Mouse (Mus musculus): ENCODE results near the gene Tlx3.
A peak's percentile ranks its signal among the peaks of the same experiment; 100 is the strongest.

Gene Tlx3

GRCm38 (mm10) chr11:33203383-33204328 is at the start of gene Tlx3:
TSS of gene Tlx3 (minus strand) at chr11:33203589.
- DNase-seq: peak; percentile 93

GRCm38 (mm10) chr11:33240295-33240694 is 36.9 kb upstream of the Tlx3 start:
- DNase-seq: no peak

- DNase-seq: no peak
These were observed 30.7 kb upstream of the Tlx3 start for GRCm38 (mm10) chr11:33234134-33234533.

DNA sequence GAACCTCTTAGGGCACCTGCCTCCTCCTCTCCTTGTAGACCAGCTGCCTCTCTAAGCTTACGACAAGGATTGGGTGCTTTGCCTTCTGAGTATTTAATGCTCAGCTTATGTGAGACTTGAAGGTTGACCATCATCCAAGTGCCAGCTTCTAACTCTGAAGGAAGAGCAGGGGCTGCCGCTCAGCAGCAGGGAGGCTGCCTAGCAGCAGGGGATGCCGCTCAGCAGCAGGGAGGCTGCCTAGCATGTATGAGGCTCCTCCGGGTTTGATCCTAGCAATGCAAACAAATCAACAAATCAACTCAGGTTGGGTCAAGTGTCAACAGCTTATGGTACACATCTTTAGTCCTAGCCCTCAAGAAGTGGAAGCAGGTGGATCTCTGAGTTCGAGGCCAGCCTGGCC is 28.7 kb upstream of the Tlx3 start:
- no peak for DNase-seq

GRCm38 (mm10) chr11:33228186-33228585 is 24.8 kb upstream of the Tlx3 start:
- no peak for DNase-seq

- no peak for DNase-seq
These were observed 23.1 kb upstream of the Tlx3 start for GRCm38 (mm10) chr11:33226516-33226915.

- no peak for DNase-seq
These were observed 18.4 kb upstream of the Tlx3 start for GRCm38 (mm10) chr11:33221566-33222365.

DNA sequence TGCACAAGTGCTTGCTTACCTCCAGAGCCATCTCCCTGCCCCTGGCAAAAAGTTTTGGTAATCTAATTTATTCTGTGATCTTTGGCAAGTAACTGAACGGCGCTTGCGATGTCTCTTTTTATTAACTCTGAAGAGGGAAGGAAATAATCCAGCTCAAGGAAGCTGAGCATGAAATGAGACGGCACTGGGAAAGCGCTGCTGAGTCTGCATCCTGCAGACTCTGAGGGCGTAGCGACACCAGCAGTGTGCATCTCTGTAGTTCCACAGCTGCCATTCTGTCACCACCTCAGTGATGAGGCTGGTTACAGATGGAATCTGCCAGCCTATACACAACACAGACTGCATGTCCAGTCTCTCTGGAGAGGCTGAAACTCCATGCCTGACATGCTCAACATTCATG is 17.4 kb upstream of the Tlx3 start:
- DNase-seq: no peak

DNA sequence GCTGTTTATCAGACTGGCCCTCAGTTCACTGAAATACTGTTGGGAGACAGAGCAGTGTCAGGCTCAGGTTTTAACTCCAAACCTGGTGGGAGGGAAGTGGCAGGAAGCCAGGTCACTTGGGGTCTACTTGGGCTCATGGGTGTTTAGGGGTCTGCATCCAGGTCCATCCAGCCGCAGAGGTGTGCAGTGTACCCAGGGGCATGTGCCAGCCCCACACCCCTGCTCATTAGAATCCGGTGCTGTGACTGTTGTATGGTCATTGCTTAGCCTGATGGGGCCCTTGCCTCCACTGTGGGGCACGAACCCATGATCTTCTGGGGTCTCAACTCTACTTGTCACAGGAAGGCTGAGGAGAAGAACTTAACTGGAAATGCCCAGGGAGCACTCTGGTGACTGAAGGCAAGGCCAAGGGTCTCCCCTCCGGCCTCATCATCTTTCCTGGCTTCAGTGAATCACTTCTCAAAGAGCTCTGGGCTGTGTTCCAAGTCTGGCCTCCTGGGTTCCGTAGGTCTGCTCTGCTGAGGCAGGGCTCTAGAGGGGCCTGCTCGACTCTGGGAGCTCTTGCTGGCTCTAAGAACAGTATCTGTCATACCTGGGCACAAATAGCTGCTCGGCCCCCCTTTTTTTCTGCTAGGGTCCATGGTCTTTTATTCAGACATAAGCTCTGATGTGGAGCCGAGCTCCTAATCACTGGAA is 14.1 kb upstream of the Tlx3 start:
- DNase-seq: peak; percentile 80 to 81

DNA sequence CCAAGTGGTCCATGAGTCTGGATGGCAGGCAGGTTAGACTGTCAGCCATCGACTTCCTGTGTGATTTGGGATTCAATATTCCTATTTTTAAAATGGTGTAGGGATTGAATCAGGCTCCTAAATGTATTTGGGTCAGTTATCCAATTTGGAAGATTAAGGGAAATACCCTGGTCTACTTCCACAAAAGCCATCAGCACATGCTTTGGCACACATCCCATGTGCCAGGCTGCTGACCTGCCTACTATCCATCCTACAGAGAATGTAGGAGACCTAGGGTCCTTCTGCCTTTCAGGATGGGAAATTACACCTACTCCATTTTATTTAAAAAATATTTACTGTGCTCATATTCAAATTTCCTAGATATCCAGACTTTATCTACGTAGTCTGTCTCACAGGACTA is 4.0 kb upstream of the Tlx3 start:
- DNase-seq: peak in 1 of 2 experiments; percentile 34

- DNase-seq: peak in 1 of 2 experiments; percentile 35
These were observed 1.6 kb upstream of the Tlx3 start for GRCm38 (mm10) chr11:33204966-33205365.

GRCm38 (mm10) chr11:33204329-33204705 is 928 bp upstream of the Tlx3 start:
- peak; percentile 42 to 63 for DNase-seq

DNA sequence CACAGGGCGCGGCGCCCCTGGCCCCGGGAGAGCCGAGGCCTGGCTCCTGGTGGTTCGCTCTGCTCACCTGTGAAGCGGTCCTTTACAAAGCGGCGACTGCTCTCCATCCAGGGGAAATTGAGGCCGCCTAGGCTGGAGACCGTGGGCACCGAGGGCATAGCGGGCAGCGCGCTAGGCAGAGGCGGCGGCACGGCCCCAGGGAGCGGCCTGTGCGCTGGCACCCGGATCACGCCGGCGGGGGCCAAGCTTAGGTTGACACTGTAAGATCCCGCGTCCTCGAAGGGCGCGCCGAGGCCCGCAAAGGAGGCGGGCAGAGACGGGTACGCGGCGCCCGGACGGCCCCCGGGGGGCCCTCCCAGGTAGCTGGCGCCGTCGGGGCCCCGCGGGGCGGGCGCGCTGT is 417 bp downstream of the Tlx3 start:
- peak in 1 of 2 experiments; percentile 65 for DNase-seq

DNA sequence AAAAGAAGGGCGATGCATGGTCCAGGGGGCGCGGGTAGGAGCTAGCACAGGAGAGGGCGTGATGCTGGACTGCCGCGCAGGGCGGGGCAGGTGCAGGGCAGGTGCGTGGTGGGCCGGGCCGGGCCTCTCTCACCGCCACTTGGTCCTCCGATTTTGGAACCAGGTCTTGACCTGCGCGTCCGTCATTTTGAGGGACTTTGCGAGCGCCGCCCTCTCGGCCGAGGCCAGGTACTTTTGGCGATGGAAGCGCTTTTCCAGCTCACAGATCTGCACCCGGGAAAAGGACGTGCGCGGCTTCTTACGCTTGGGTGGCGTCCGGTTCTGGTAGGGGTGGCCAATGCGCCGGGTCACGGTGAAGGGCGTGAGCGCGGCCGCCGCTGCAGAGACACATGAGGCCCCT is 1.1 kb downstream of the Tlx3 start:
- DNase-seq: peak; percentile 78 to 81

DNA sequence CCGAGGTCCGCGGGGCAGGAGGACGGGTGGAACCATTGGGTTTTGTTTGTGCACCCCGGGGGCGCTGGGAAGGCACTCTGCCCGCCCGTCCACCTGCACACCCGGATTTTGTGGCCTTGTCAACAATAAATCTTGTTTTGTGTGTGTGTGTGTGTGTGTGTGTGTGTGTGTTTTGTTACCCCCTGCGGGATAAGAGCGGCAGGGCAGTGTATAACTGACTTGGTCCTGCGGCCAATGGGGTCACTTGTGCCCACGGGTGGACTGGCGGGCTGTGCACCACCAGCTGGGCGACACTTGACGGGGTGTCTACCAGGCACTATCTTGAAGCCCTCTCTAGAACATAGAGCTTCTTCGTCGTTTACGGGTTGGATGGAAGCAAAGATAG is 1.8 kb downstream of the Tlx3 start:
- peak; percentile 58 to 68 for DNase-seq

DNA sequence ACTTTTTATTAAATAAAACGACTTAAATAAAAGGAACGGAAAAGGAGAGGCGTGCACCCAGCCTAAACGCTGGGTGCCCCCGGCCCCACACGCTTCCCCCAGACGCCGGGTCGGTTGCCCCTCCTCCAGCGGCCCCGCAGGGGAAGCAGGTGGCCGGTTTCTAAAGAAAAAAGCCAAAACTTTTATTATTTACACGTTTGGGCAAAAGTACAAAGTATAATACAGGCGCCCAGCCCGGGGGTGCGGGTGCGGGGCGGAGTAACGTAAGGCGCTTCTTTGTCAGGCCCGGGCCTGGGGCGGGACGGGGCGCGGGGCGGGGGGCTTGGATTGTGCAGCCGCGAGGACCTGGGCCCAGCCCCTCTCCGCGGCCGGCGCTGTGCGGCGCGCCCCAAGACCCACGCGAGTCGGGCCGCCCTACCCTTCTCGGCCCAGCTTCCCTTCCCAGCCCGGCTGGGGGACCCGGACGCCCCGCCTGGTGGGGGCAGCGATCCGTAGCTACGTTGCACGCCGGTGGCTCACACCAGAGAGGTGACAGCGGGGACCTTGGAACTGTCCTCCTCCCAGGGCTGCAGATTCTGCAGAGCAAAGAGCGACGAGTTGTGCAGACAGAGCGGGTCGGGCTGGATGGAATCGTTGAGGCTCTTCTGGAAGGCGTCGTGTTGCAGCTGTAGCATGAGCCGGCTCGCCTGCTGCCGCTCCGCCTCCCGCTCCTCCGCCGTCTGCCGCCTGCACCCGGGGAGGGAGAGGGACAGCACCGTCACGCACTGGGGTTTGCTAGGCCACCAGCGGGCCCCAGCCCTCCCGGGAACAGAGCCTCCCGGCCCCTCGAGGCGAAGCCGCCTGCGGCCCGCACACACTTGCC is 2.4 kb downstream of the Tlx3 start:
- peak; percentile 68 to 73 for DNase-seq

DNA sequence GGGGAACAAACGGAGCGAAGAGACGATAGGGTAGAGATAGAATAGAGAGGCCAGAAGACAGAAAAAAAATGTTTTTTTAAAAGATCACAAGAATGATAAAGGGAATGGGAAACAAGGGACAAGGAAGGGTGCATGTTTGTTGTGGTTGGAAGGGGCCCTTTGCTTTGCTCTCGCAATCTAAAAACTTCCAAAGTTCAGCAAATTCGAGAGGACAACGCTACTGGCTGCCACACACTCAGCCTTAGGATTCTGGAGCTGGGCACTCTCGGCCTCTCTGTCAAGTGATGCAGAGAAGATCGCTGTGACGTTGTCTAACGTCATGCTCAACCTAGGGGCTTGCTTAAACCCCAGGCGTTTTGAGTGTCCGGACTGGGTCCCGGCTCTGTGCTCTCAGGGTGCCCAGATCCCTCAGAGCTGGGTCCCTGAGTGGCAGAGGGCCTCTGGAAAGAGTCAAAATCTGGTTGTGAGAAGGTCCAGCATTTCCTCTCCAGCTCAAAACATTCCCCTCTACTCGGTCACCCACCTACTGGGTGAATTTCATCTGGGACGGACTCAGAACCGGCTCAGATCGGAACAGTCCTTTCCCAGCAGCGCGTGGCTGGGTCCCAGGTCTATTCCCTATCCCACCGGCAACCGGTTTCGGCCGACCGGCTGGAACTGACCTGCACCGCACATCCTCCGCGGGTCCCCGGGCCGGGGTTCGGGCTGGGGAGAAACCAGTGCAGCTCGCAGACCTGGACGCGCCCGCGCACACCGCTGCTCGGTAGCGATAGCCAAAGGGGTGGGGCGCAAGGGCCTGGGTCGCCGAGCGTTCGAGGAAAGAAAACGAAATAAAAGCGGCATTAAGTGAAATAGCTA is 3.3 kb downstream of the Tlx3 start:
- DNase-seq: peak; percentile 65 to 70

DNA sequence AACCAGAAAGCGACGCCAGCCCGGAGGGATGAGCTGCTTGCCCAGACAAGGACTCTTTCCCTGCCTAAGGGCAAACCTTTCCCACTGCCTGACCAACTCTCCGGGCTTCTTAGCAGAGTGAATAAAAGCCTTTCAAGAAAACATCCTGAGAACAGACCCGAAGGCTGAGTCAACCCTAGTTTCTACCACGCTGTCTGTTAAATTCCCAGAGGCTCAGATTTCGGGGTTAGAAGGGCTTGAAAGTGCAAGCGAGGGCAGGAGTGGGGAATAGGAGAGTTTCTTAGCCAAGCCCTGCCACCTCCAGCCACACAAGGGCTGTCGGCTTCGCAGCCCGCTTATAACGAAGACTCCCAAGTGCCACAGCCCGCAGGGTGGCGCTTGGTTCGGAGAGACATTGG is 4.3 kb downstream of the Tlx3 start:
- DNase-seq: peak; percentile 45 to 53

DNA sequence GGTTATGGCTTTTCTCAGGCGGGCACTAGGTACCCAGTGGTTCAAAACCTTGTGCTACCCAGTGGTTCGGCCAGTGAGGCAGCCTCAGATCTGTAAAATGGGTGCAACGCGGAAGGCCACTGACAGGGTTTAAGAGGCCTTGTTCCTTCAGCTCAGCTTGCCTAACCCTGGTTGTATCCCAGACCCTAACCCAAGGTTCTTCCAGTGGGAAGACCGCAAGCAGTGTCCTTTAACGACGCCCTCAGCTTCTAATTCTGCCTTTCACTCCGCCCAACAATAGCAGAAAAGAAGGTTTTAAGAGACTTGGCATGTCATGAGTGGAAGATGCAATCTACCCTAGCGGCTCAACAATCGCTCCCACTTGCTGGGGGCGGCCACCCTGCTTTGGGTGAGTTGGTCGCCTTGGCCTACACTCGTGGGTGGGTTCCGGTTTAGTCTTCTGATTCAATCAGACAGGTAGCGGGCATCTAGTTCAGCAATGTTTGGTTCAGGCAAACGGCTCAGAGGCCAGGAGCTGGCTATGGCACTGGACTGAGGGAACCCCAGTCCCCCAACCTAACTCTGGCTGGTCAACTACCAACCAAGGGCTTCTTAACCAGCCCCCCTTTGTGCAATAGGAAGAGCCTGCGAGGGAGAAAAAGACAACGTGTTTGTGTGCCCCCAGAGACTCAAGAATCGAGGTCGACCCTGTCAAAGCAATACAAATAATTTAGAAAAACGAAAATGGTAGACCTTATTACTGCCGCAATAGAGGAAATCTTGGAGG is 4.9 kb downstream of the Tlx3 start:
- DNase-seq: peak in 1 of 2 experiments; percentile 34

- DNase-seq: peak; percentile 69 to 70
These were observed 5.7 kb downstream of the Tlx3 start for GRCm38 (mm10) chr11:33197673-33198072.
